Mouse (Mus musculus): ENCODE results near the gene Mto1. TPM values are rescaled to one million over a fixed set of nuclear protein-coding genes. Genes with fewer than 3 reads are reported as not detected.
A peak's percentile ranks its signal among the peaks of the same experiment; 100 is the strongest.

The Mto1 gene
- 25.0 and 27.0 TPM in 2 replicates for polyA plus RNA-seq (2015; fragmentation: Nextera tagmentation; extraction: Ambion mirVana)

DNA sequence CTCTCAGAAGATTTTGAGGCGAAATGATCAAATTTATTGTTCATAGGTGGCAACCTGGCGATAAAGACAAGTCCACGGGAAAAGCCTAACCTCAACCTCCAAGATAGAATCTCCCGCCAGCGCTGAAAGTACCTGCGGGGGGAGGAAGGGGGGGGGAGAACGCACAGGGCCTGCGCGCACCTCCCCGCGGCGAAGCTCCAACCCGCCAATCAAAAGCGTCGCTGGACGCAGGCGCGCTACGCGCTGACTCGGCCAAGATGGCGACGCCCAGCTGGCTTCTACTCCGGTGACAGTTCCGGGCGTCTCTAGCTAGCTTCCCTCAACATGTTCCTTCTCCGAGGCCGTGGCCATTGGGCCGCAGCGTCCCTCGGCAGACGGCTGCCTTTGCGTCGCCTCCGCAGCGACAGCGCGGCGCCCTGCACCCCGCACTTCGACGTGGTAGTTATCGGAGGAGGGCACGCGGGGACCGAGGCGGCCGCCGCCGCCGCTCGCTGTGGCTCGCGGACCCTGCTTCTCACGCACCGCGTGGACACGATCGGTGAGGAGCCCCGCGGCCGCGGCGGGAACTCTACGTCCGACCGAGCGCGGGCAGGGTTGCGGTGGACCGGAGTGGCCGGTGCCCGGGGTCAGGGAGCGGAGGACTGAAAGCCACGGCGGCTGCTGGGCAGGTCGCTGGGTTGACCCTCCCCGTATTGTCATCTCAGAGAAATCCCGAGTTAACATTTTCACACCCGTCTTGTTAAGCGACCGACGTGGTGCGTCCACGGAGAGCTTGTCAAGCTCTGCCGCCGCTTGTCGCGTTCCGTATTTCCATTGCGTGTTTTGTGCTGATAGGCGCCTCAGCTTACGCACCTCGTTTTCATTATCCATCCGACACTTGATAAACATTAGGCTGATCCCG, at the start of gene Mto1, which contains the start of gene Gm17324:
Gene Mto1, plus strand, starts transcription at position 236 of the 901 bp plus-strand sequence.
Gene Gm17324, minus strand, starts transcription at position 814 of the 901 bp plus-strand sequence.
- Histone ChIP-seq H3K27ac (ENCODE audit: low read length) (peak within 1 kb of the TSS; percentile 83), H3K9me3 (ENCODE audit: control insufficient read depth, low read length) (no peaks in the 10 kb centered on the region), H3K4me1 (ENCODE audit: control insufficient read depth, insufficient read depth, low read length) (peaks cover 6% of the 10 kb centered on the region), H3K4me2 (ENCODE audit: low read depth, low read length) (peak within 1 kb of the TSS; percentile 64), H3K9ac (ENCODE audit: low read depth, low read length) (peak within 1 kb of the TSS; percentile 96), H3K4me3 (ENCODE audit: low read length) (peak within 1 kb of the TSS; percentile 98), H3K36me3 (ENCODE audit: control insufficient read depth, insufficient read depth, low read length) (0 out of 2 replicates have a peak, but pooled peaks cover 3% of the 10 kb centered on the region), H3K27me3 (replicated peaks; ENCODE audit: control insufficient read depth, insufficient read depth, low read length) (peaks cover 8% of the 10 kb centered on the region)
- WGBS, result under 1% methylated on average over 96 of the region's 96 CpGs
- ATAC-seq, result peak; percentile 96

DNA sequence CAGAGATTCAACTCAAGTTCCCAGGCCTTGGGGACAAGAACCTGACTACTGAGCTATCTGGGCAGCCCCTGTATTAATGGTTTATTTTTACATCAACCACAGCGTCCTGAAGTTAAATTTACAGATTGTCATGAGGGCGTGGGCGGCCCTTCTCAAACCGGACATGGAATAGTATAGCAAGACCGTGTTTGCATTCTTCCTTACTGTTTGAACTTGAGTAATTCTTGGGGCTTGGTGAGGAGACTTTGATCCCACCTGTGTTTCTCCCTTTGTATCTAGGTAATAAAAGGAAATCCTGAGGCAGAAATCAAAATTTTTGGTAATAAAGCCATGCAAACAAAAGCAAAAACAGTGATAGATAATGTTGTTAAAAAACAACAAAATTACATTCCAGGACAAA, 47.4 kb upstream of the Mto1 start:
- H3K27ac ChIP-seq (ENCODE audit: low read length), result no peak overlapping the region
- H3K4me2 ChIP-seq (ENCODE audit: low read depth, low read length), result no peak overlapping the region
- 43% methylated on average over 5 of the region's 5 CpGs for whole genome bisulfite sequencing

DNA sequence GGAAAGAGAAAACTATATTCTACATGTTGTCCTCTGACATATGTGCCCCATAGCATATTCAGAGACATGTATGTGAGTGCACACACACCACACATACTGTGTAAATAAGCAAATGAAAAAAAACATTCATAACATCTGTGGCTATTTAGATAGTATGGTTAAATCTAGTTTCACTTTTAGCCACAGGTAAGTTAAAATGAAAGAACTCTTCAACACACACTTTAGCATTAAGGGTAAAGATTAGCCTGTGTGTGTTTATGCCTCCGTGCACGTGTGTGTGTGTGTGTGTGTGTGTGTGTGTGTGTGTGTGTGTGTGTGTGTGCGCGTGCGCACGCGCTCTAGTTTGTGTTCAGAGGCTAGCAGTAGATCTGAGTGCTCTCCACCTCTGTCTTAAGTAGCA, 46.4 kb upstream of the Mto1 start:
- WGBS, result 85% methylated on average over 7 of the region's 7 CpGs
- Histone ChIP-seq H3K9me3 (ENCODE audit: control insufficient read depth, low read length) (no peaks in the 10 kb centered on the region), H3K9ac (ENCODE audit: low read depth, low read length) (no peak overlapping the region), H3K27ac (ENCODE audit: low read length) (no peak overlapping the region), H3K36me3 (ENCODE audit: control insufficient read depth, insufficient read depth, low read length) (no peaks in the 10 kb centered on the region), H3K4me1 (ENCODE audit: control insufficient read depth, insufficient read depth, low read length) (no peaks in the 10 kb centered on the region; the same call in 1 of the 2 replicates), H3K4me2 (ENCODE audit: low read depth, low read length) (no peak overlapping the region), H3K27me3 (replicated peaks; ENCODE audit: control insufficient read depth, insufficient read depth, low read length) (peaks cover 5% of the 10 kb centered on the region), H3K4me3 (ENCODE audit: low read length) (no peak overlapping the region)
- no peak for ATAC-seq

More for the DNA sequence above, 47.4 kb upstream of the Mto1 start:
- ATAC-seq, result peak; percentile 70; the same call in 1 of the 2 replicates
- H3K36me3 ChIP-seq (ENCODE audit: control insufficient read depth, insufficient read depth, low read length), result no peaks in the 10 kb centered on the region
- H3K9ac ChIP-seq (ENCODE audit: low read depth, low read length), result no peak overlapping the region
- H3K9me3 ChIP-seq (ENCODE audit: control insufficient read depth, low read length), result no peaks in the 10 kb centered on the region
- H3K4me1 ChIP-seq (ENCODE audit: control insufficient read depth, insufficient read depth, low read length), result peaks cover 6% of the 10 kb centered on the region
- H3K27me3 ChIP-seq (replicated peaks; ENCODE audit: control insufficient read depth, insufficient read depth, low read length), result peaks cover 14% of the 10 kb centered on the region
- no peak overlapping the region for H3K4me3 ChIP-seq (ENCODE audit: low read length)

DNA sequence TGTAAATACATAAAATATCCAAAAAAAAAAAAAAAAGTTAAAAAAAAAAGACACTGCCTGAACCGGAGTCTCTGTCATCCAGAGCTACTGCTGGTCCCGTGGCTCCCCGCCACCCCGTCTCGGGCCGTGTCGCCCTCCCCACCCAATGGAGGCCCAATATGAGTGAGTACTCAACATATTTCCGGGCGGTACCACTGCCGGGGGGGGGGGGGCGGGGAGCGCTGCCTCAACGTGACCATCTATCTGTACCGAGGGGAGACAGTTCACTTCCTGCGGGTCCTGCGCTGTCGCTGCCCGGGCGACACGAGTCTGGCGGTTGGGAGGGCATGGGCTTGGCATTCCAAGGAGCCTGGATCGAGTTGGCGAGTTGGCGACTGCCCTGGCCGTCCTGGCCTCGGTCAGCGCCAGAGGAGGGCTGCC, 20.6 kb upstream of the Mto1 start:
- peak; percentile 36; the same call in 1 of the 2 replicates for ATAC-seq
- 17% methylated on average over 24 of the region's 27 CpGs for WGBS
- H3K36me3 ChIP-seq (ENCODE audit: control insufficient read depth, insufficient read depth, low read length), result no peaks in the 10 kb centered on the region
- H3K4me3 ChIP-seq (ENCODE audit: low read length), result peak overlapping the region; percentile 39
- no peaks in the 10 kb centered on the region for H3K27me3 ChIP-seq (replicated peaks; ENCODE audit: control insufficient read depth, insufficient read depth, low read length)
- no peaks in the 10 kb centered on the region for H3K4me1 ChIP-seq (ENCODE audit: control insufficient read depth, insufficient read depth, low read length)
- H3K9me3 ChIP-seq (ENCODE audit: control insufficient read depth, low read length), result no peaks in the 10 kb centered on the region
- H3K9ac ChIP-seq (ENCODE audit: low read depth, low read length), result peak overlapping the region; percentile 53
- H3K27ac ChIP-seq (ENCODE audit: low read length), result no peak overlapping the region
- H3K4me2 ChIP-seq (ENCODE audit: low read depth, low read length), result peak overlapping the region; percentile 69

DNA sequence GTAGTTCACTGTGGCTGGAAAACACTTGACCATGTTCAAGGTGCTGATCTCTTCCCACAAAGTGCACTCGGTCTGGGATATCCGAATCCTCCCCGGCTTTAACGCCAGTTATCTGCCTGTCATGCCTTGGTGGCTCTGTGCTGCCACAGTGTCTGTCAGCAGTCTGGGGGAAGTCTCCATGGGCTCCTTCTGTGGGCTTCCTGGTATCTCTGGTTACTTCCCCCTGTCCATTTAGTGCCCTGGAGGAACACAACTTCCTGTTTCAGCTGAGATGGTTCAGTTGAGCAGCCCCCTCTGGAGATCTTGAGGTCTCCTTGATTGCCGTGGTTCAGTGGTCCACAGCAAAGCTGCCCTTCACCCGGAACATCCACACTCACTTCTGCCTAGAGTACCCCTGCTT, 19.8 kb upstream of the Mto1 start:
- ATAC-seq, result no peak
- no peaks in the 10 kb centered on the region for H3K4me1 ChIP-seq (ENCODE audit: control insufficient read depth, insufficient read depth, low read length)
- no peak overlapping the region for H3K9ac ChIP-seq (ENCODE audit: low read depth, low read length)
- no peak overlapping the region for H3K4me2 ChIP-seq (ENCODE audit: low read depth, low read length)
- no peak overlapping the region for H3K4me3 ChIP-seq (ENCODE audit: low read length)
- no peaks in the 10 kb centered on the region for H3K27me3 ChIP-seq (replicated peaks; ENCODE audit: control insufficient read depth, insufficient read depth, low read length)
- 82% methylated on average over 6 of the region's 6 CpGs for WGBS
- H3K36me3 ChIP-seq (ENCODE audit: control insufficient read depth, insufficient read depth, low read length), result no peaks in the 10 kb centered on the region
- H3K9me3 ChIP-seq (ENCODE audit: control insufficient read depth, low read length), result no peaks in the 10 kb centered on the region
- no peak overlapping the region for H3K27ac ChIP-seq (ENCODE audit: low read length)

DNA sequence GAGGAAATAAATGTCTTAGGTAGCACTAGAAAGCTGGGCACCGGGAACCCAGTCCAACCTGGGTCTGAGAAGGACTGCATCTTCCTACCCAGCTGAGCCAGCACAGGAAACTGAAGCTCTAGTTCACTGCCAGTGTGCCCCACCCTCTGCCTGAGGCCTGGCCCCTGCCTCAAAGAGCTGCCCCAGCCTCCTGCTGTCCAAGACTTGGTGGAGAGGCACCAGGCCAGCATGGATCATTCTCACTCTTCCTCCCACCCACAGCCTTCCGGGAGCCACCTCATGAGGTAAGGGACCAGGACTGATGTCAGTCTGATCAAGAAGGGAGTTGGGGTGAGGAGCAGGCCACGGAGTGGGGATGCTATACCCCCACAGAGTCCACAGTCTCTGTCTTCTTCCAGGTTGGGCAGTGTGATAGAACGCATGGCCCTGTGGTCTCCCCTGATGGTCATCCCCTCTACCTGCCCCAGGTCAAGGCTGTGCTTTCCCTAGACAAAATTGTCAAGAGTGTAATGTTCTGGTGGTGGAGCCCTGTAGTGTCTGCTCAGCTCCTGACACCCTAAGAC, 19.1 kb upstream of the Mto1 start:
- no peaks in the 10 kb centered on the region for H3K9me3 ChIP-seq (ENCODE audit: control insufficient read depth, low read length)
- no peaks in the 10 kb centered on the region for H3K27me3 ChIP-seq (replicated peaks; ENCODE audit: control insufficient read depth, insufficient read depth, low read length)
- no peaks in the 10 kb centered on the region for H3K36me3 ChIP-seq (ENCODE audit: control insufficient read depth, insufficient read depth, low read length)
- H3K27ac ChIP-seq (ENCODE audit: low read length), result no peak overlapping the region
- H3K4me1 ChIP-seq (ENCODE audit: control insufficient read depth, insufficient read depth, low read length), result no peaks in the 10 kb centered on the region
- H3K9ac ChIP-seq (ENCODE audit: low read depth, low read length), result no peak overlapping the region
- no peak overlapping the region for H3K4me2 ChIP-seq (ENCODE audit: low read depth, low read length)
- WGBS, result 82% methylated on average over 4 of the region's 4 CpGs
- no peak for ATAC-seq
- H3K4me3 ChIP-seq (ENCODE audit: low read length), result no peak overlapping the region

DNA sequence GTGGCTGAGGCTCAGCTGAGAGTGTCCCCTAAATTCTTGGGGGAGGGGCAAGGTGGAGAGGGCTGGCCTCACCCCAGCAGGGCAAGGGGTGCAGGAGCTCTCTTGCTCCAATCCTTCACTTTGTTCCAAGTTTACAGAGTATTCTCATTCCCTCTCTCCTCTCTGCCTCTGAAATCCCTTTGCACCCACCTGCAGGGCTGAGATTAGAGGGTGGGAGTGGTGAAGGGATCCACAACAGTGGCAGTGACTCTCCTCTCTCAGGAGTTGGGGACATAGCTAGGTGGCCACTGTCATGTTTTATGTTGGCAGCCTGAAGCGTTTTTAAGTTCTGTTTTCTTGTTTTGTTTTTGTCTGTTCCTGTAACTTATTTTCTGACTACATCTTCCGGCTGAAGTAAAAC, 18.5 kb upstream of the Mto1 start:
- no peaks in the 10 kb centered on the region for H3K36me3 ChIP-seq (ENCODE audit: control insufficient read depth, insufficient read depth, low read length)
- no peaks in the 10 kb centered on the region for H3K9me3 ChIP-seq (ENCODE audit: control insufficient read depth, low read length)
- H3K4me3 ChIP-seq (ENCODE audit: low read length), result no peak overlapping the region
- WGBS, result 65% methylated on average over 2 of the region's 2 CpGs
- no peak overlapping the region for H3K27ac ChIP-seq (ENCODE audit: low read length)
- no peak for ATAC-seq
- no peak overlapping the region for H3K9ac ChIP-seq (ENCODE audit: low read depth, low read length)
- no peaks in the 10 kb centered on the region for H3K4me1 ChIP-seq (ENCODE audit: control insufficient read depth, insufficient read depth, low read length)
- H3K27me3 ChIP-seq (replicated peaks; ENCODE audit: control insufficient read depth, insufficient read depth, low read length), result no peaks in the 10 kb centered on the region
- H3K4me2 ChIP-seq (ENCODE audit: low read depth, low read length), result no peak overlapping the region

DNA sequence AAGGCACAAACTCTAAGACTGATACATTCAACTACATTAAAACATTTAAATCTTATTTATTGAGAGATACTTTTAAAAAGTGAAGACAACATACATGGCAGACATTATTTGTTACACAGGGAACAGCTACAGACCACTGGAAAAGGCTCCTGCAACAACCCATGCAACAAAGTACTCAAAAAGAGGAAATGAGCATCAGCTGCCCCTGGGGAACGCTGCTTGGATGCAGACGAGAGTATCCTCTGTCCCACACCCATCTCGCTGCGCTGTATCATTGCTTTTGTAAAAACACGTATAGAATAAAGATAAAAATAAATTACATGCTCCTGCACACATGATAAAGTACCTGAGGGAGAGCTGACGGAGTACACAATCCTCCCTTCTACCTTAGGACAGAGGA, 17.5 kb upstream of the Mto1 start:
- H3K27ac ChIP-seq (ENCODE audit: low read length), result no peak overlapping the region
- no peaks in the 10 kb centered on the region for H3K36me3 ChIP-seq (ENCODE audit: control insufficient read depth, insufficient read depth, low read length)
- no peak overlapping the region for H3K9ac ChIP-seq (ENCODE audit: low read depth, low read length)
- ATAC-seq, result no peak
- no peaks in the 10 kb centered on the region for H3K9me3 ChIP-seq (ENCODE audit: control insufficient read depth, low read length)
- 72% methylated on average over 6 of the region's 6 CpGs for WGBS
- H3K4me3 ChIP-seq (ENCODE audit: low read length), result no peak overlapping the region
- H3K4me2 ChIP-seq (ENCODE audit: low read depth, low read length), result no peak overlapping the region
- no peaks in the 10 kb centered on the region for H3K27me3 ChIP-seq (replicated peaks; ENCODE audit: control insufficient read depth, insufficient read depth, low read length)
- no peaks in the 10 kb centered on the region for H3K4me1 ChIP-seq (ENCODE audit: control insufficient read depth, insufficient read depth, low read length)

DNA sequence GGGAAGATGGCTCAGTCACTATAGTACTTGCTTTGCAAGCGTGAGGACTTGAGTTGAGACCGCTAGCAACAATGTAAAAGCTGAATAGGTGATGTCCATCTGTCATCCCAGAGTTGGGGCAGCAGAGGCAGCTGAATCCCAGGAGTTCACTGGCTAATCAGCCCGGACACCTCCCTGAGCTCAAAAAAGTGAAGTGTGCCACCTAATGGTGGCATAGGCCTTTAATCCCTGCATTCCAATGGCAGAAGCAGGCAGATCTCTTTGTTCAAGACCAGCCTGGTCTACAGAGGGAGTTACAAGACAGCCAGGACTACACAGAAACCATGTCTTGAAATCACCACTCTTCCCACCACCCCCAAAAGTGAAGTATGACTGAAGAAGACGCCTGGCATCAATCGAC, 15.5 kb upstream of the Mto1 start:
- H3K9ac ChIP-seq (ENCODE audit: low read depth, low read length), result no peak overlapping the region
- WGBS, result 88% methylated on average over 5 of the region's 5 CpGs
- no peak overlapping the region for H3K4me2 ChIP-seq (ENCODE audit: low read depth, low read length)
- no peaks in the 10 kb centered on the region for H3K4me1 ChIP-seq (ENCODE audit: control insufficient read depth, insufficient read depth, low read length)
- ATAC-seq, result no peak
- no peaks in the 10 kb centered on the region for H3K9me3 ChIP-seq (ENCODE audit: control insufficient read depth, low read length)
- H3K4me3 ChIP-seq (ENCODE audit: low read length), result no peak overlapping the region
- H3K27me3 ChIP-seq (replicated peaks; ENCODE audit: control insufficient read depth, insufficient read depth, low read length), result no peaks in the 10 kb centered on the region
- H3K36me3 ChIP-seq (ENCODE audit: control insufficient read depth, insufficient read depth, low read length), result no peaks in the 10 kb centered on the region
- H3K27ac ChIP-seq (ENCODE audit: low read length), result no peak overlapping the region

All from intestine, embryonic 16.5 days (tissue).